Mouse (Mus musculus): Measurements from ENCODE around the gene Abcg5. TPM values are rescaled to one million over a fixed set of nuclear protein-coding genes. Genes with fewer than 3 reads are reported as not detected.

Abcg5 gene
- total RNA-seq (2021), result not detected

GRCm38 (mm10) chr17:84682734-84683717, at the start of gene Abcg5:
Abcg5 (minus strand) TSS chr17:84683011.
- no peak for DNase-seq (ENCODE audit: low spot score in 2 of 2)

DNA sequence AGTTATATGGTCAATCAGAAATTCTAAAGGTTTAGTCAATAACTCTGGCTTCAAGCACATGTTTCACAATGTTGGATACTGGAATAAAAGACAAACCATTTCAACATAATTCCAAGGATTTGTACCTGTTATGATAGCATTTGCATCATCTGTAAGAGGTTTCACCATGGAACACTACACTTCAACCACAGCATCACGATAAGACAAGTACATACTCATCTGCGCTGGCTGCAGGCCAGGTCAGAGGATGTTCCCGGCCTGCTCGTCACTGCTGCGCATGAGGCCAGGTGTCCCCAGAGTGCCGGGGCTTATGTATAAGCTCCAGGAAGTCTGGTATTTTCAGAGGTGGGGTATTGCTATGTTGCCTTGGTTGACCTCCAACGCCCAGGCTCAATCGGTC, 49.8 kb upstream of the Abcg5 start:
- no peak for DNase-seq (ENCODE audit: low spot score in 2 of 2)
- intact Hi-C loops (cut with DNase I), result no loop called here

More at GRCm38 (mm10) chr17:84682734-84683717, at the start of gene Abcg5:
- intact Hi-C loops (cut with DNase I), result no loop called here

- DNase-seq (ENCODE audit: low spot score in 2 of 2), result no peak
Measured at GRCm38 (mm10) chr17:84731361-84731760, 48.5 kb upstream of the Abcg5 start.

DNA sequence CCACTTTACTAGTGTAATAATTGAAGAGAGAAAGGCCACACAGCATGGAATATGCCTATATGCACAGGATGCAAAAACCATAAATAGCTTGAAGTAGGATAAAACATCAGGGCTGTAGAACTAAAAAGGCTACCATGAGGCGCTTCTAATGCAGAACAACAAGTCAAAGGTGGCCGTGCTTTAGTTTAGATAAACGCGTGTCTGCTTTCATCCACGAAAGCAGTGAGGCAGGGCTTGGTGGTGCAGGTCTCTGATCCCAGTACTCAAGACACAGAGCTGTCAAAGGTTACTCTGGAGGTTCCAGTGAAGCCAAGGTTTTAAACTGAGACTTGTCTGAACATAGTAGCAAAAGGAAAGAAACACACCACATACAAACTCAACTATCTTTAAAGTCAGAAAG, 46.3 kb upstream of the Abcg5 start:
- intact Hi-C loops (cut with DNase I), result no loop called here
- no peak for DNase-seq (ENCODE audit: low spot score in 2 of 2)

More at GRCm38 (mm10) chr17:84731361-84731760, 48.5 kb upstream of the Abcg5 start:
- intact Hi-C loops (cut with DNase I), result no loop called here

GRCm38 (mm10) chr17:84728201-84728911, 45.5 kb upstream of the Abcg5 start:
- no peak for DNase-seq (ENCODE audit: low spot score in 2 of 2)
- intact Hi-C loops (cut with DNase I), result no loop called here

DNA sequence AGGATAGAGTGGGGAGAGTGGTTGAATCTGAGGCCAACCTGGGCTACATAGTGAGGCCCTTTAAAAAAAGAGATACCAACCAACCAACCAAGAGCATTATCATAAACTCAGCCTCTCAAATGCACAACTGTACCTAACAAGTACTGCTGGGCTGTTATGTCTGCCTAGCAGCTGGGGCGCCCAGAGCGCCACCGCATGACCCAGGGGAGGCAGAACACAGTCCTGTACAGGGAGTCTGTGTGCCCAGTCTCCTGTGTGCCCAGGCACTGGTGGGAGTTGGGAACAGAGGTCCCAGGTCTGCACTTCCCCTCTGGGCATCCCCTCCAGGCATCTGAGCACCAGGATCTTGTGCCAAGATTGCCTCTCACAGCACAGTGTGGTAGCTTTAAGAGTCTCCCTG, 42.4 kb upstream of the Abcg5 start:
- DNase-seq (ENCODE audit: low spot score in 2 of 2), result no peak
- intact Hi-C loops (cut with DNase I), result no loop called here

GRCm38 (mm10) chr17:84724028-84724427, 41.2 kb upstream of the Abcg5 start:
- peak in 1 of 2 experiments; percentile 75 for DNase-seq (ENCODE audit: low spot score in 2 of 2)

GRCm38 (mm10) chr17:84719105-84719504, 36.3 kb upstream of the Abcg5 start:
- intact Hi-C loops (cut with DNase I), result no loop called here
- DNase-seq (ENCODE audit: low spot score in 2 of 2), result no peak

More at GRCm38 (mm10) chr17:84724028-84724427, 41.2 kb upstream of the Abcg5 start:
- intact Hi-C loops (cut with DNase I), result no loop called here

DNA sequence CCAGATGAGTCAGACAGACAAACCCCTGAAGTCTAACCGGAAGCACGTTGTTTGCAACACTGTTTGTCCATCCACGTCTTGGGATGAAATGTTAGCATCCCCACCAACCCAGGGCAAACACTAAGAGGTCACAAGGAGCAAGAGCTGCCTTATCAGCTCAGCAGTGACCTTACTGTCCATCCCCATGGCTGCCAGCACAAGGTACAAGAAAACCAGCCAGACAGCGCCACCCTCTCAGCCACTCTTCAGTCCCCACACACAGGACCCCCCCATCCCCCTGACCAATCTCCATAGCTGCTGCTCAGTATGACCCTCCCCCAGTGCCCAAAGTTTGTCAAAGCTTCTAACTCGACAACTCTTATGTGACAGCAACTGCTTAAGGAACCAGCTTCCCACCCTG, 34.6 kb upstream of the Abcg5 start:
- intact Hi-C loops (cut with DNase I), result no loop called here
- no peak for DNase-seq (ENCODE audit: low spot score in 2 of 2)

DNA sequence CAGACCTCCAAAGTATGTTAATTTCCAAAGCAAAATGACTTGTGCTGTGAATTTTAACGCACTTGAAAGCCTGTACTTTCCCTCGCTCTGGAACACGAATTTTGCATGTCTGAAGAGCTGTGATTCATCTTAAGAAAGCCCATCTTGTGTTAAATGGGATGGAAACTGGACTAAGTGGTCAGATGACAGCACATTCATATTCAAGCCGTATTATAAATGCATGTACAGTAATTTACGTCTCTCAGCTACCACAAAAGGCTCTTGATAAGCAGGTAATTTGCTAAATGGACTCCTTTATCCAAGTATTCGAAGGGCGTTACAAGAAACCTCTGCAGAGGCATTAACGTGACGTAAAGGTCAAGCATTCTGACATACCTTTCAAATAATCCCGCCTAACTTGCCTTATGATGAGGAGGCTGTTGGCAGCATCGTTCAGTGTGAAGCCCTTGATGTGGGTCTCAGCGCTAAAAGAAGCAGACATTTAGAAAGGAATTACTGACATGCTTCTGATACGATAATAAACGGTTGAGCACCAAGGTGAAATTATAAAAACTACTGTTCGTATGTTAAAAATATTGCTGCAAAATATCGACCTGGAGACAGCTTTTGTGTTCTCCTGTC, 33.6 kb upstream of the Abcg5 start:
- intact Hi-C loops (cut with DNase I), result no loop called here
- no peak for DNase-seq (ENCODE audit: low spot score in 2 of 2)

DNA sequence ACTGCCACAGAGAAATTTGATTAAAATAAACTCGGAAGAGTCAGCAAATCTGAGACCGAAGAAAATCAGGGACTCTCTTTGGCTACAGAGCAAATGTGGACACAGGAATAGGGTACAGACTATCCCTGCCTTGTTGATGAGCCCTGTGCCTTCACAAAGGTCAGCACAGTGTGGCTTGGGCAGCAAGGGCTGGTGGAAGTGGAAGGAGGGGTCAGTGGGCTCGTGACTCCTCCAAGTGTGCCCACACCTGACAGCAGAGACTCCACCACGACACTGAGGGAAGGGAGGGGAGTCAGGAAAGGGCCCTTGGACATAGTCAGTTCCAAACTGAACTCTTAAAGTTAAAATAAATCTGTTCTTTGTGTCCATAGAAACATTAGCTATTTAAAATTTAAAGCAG, 32.1 kb upstream of the Abcg5 start:
- intact Hi-C loops (cut with DNase I), result no loop called here
- no peak for DNase-seq (ENCODE audit: low spot score in 2 of 2)

- intact Hi-C loops (cut with DNase I), result no loop called here
- DNase-seq (ENCODE audit: low spot score in 2 of 2), result peak; percentile 48 to 77
Measured at GRCm38 (mm10) chr17:84713563-84714164, 30.9 kb upstream of the Abcg5 start.

- DNase-seq (ENCODE audit: low spot score in 2 of 2), result peak; percentile 21 to 48
- intact Hi-C loops (cut with DNase I), result no loop called here
Measured at GRCm38 (mm10) chr17:84709403-84709851, 26.6 kb upstream of the Abcg5 start.

DNA sequence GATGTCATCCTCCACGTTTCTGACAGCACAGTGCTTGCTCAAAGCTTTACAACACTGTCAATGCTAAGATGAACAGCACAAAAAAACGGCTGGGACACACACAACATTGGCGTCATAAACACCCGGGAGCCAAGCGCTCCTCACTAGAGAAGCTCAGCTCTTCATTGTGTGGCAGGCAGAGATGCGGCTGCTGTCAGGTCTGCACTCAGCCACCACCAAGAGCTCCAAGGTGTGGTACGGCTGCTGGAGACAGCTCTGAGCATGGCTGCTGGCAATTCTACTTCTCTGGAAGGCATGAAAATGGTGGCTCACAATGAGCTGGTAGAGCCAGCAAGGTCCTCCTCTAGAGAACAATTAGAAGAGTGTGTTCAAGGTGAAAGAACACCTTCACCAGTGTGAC, 26.0 kb upstream of the Abcg5 start:
- DNase-seq (ENCODE audit: low spot score in 2 of 2), result no peak
- intact Hi-C loops (cut with DNase I), result no loop called here

GRCm38 (mm10) chr17:84707407-84707806, 24.6 kb upstream of the Abcg5 start:
- intact Hi-C loops (cut with DNase I), result no loop called here
- no peak for DNase-seq (ENCODE audit: low spot score in 2 of 2)

DNA sequence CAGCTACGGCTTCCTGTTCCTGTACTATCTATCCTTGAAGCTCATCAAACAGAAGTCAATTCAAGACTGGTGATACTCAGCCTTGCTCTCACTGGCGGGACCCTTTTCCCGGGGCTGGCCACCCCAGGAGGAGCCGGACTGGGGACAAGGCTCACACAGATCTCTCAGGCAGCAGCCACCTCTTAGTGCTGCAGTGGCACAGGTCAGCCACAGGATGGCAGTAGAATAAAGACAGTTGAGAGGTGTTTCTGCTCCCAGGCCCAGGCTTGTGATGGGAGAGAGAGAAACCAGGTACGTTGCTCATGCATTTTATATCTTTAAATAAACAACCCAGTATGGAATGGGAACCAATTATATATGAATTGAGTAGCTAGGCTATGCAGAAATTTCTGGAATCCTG, 15.9 kb upstream of the Abcg5 start:
- DNase-seq (ENCODE audit: low spot score in 2 of 2), result peak; percentile 70 to 80
- intact Hi-C loops (cut with DNase I), result no loop called here

- intact Hi-C loops (cut with DNase I), result no loop called here
- DNase-seq (ENCODE audit: low spot score in 2 of 2), result no peak
Measured at GRCm38 (mm10) chr17:84696537-84696936, 13.7 kb upstream of the Abcg5 start.

DNA sequence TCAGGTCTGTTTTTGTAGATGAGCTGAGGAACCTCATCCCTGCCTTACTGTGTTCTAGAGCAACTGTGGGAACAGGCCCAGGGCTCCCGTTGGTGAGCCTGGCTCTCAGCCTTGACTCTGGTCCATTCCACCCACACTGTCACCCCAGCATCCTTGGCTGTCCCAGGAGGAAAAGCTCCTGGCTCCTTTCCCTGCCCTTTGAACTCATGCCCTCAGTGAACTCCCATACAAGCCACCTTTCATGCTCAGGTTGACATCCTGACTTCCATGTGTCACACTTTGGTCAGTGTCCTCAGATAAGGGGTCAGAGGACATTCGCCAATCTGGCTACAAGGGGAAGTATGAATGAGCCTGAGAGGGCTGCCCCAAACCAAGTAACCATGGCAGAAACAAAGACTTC, 10.9 kb upstream of the Abcg5 start:
- intact Hi-C loops (cut with DNase I), result no loop called here
- no peak for DNase-seq (ENCODE audit: low spot score in 2 of 2)

DNA sequence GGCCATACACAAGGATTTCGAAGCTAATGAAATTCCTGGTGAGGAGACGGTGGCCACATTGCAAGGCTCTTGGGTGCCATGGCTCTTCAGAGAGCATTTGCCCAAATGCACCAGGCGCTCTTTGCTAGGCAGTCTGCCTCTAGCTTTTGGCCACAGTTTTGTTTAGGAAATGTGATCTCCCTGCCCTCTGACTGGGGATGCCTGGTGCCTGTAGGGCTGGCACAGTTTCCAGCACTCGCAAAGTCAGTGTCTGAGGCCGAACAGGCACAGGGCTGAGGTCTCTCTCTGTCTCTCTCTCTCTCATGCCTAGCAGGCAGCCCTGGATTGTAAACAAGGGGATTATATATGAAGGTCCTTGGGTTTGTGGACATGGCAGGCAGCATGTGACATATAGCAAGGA, 7.3 kb upstream of the Abcg5 start:
- no peak for DNase-seq (ENCODE audit: low spot score in 2 of 2)
- intact Hi-C loops (cut with DNase I), result no loop called here

DNA sequence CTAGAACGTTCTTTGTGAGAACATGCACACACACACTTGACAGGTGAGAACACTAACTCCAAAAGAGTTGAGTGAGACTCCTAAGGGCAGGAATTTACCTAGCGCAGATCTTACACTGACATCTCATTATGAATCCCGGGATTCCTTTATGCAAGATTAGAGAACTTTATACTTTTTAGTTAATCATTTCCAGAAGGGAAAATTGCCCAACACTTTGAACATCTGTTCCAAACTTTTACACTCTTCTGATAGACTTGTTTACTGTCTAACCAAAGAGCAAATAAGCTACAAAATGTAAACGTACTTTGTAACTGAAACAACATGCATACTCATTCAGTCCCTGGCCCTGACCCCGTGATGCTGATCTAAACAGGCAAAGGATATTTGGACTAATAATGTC, 6.5 kb upstream of the Abcg5 start:
- intact Hi-C loops (cut with DNase I), result no loop called here
- no peak for DNase-seq (ENCODE audit: low spot score in 2 of 2)
